Mouse (Mus musculus) ES-Bruce4 (cell line): ENCODE data around the gene Calr4.

ENCODE experiments used
- CTCF ChIP-seq: IDR thresholded peaks from one replicate; pipeline ENCODE4 v1.8.1; 2011; ENCODE audit warnings: low read depth, low read length
- EP300 ChIP-seq: IDR thresholded peaks from 2 replicates; pipeline ENCODE4 v1.6.1; 2011; ENCODE audit warnings: low read depth, low read length; ENCODE audit not compliant: insufficient read depth
- POLR2A ChIP-seq: IDR thresholded peaks from one replicate; pipeline ENCODE4 v1.8.1; 2011; ENCODE audit warnings: low read length; ENCODE audit not compliant: insufficient read depth

- TF ChIP-seq EP300 (no peak), POLR2A (no peak), CTCF (no peak)
Observed at GRCm38 (mm10) chr4:109271803-109272202, 37.5 kb downstream of the Calr4 start.
